Mouse (Mus musculus): ENCODE measurements around the gene Fcmr. TPM values are rescaled to one million over a fixed set of nuclear protein-coding genes. Genes with fewer than 3 reads are reported as not detected.
A peak's percentile ranks its signal among the peaks of the same experiment; 100 is the strongest.

The Fcmr gene
- total and polyA plus RNA-seq, 2 experiments from 2014 or later = 1.9 TPM; not detected in 1

GRCm38 (mm10) chr1:130872912-130873311 lies 7.4 kb downstream of the Fcmr start:
- Histone ChIP-seq H3K4me1 (ENCODE audit: control insufficient read depth, insufficient read depth) (no peaks in the 10 kb centered on the region), H3K9me3 (replicated peaks; ENCODE audit: control insufficient read depth, low read length) (no peaks in the 10 kb centered on the region), H3K4me2 (ENCODE audit: low read depth, low read length) (no peak overlapping the region), H3K9ac (replicated peaks; ENCODE audit: low read depth, low read length) (no peak overlapping the region), H3K36me3 (replicated peaks; ENCODE audit: control insufficient read depth, insufficient read depth, low read length) (no peaks in the 10 kb centered on the region), H3K27me3 (ENCODE audit: control insufficient read depth, insufficient read depth, low read length) (peaks cover 7% of the 10 kb centered on the region), H3K4me3 (ENCODE audit: low read depth, low read length) (no peak overlapping the region), H3K27ac (ENCODE audit: low read depth) (no peak overlapping the region)
- TF ChIP-seq EP300 (IDR thresholded peaks at IDR 0.05; ENCODE audit: low read depth) = no peak
- TF ChIP-seq CTCF (IDR thresholded peaks at IDR 0.05; ENCODE audit: low read depth) = no peak
- WGBS = 90% methylated on average over 2 of the region's 2 CpGs
- DNase-seq (ENCODE audit: low spot score) = no peak
- ATAC-seq (ENCODE audit: insufficient read depth, low read depth) = no peak

- Histone ChIP-seq H3K27ac (ENCODE audit: low read depth) (no peak overlapping the region), H3K27me3 (ENCODE audit: control insufficient read depth, insufficient read depth, low read length) (peaks cover 25% of the 10 kb centered on the region), H3K36me3 (replicated peaks; ENCODE audit: control insufficient read depth, insufficient read depth, low read length) (no peaks in the 10 kb centered on the region), H3K9ac (replicated peaks; ENCODE audit: low read depth, low read length) (no peak overlapping the region), H3K4me2 (ENCODE audit: low read depth, low read length) (no peak overlapping the region), H3K9me3 (replicated peaks; ENCODE audit: control insufficient read depth, low read length) (no peaks in the 10 kb centered on the region), H3K4me3 (ENCODE audit: low read depth, low read length) (no peak overlapping the region), H3K4me1 (ENCODE audit: control insufficient read depth, insufficient read depth) (no peaks in the 10 kb centered on the region)
- WGBS = 36% methylated on average over 3 of the region's 3 CpGs
- TF ChIP-seq CTCF (IDR thresholded peaks at IDR 0.05; ENCODE audit: low read depth) = peak; percentile 78
- no peak for TF ChIP-seq EP300 (IDR thresholded peaks at IDR 0.05; ENCODE audit: low read depth)
- DNase-seq (ENCODE audit: low spot score) (peak; percentile 70), ATAC-seq (ENCODE audit: insufficient read depth, low read depth) (0 out of 2 replicates have a peak, but pooled peaks have one; percentile 41)
Measured at GRCm38 (mm10) chr1:130875139-130875538, 9.7 kb downstream of the Fcmr start.

GRCm38 (mm10) chr1:130875910-130876309 lies 10.4 kb downstream of the Fcmr start:
- no peaks in the 10 kb centered on the region for H3K4me1 ChIP-seq (ENCODE audit: control insufficient read depth, insufficient read depth)
- H3K4me3 ChIP-seq (ENCODE audit: low read depth, low read length) = no peak overlapping the region
- H3K9ac ChIP-seq (replicated peaks; ENCODE audit: low read depth, low read length) = no peak overlapping the region
- peaks cover 27% of the 10 kb centered on the region for H3K27me3 ChIP-seq (ENCODE audit: control insufficient read depth, insufficient read depth, low read length)
- no peaks in the 10 kb centered on the region for H3K9me3 ChIP-seq (replicated peaks; ENCODE audit: control insufficient read depth, low read length)
- ATAC-seq (ENCODE audit: insufficient read depth, low read depth) = no peak
- H3K36me3 ChIP-seq (replicated peaks; ENCODE audit: control insufficient read depth, insufficient read depth, low read length) = no peaks in the 10 kb centered on the region
- no peak overlapping the region for H3K27ac ChIP-seq (ENCODE audit: low read depth)
- H3K4me2 ChIP-seq (ENCODE audit: low read depth, low read length) = no peak overlapping the region
- TF ChIP-seq CTCF (IDR thresholded peaks at IDR 0.05; ENCODE audit: low read depth) = no peak
- no peak for TF ChIP-seq EP300 (IDR thresholded peaks at IDR 0.05; ENCODE audit: low read depth)
- DNase-seq (ENCODE audit: low spot score) = no peak
- WGBS = 54% methylated on average over 3 of the region's 3 CpGs

GRCm38 (mm10) chr1:130876931-130877509 lies 11.6 kb downstream of the Fcmr start:
- 17% methylated on average over 3 of the region's 3 CpGs for WGBS
- ATAC-seq (ENCODE audit: insufficient read depth, low read depth) = no peak
- TF ChIP-seq CTCF (IDR thresholded peaks at IDR 0.05; ENCODE audit: low read depth) (peak; percentile 76), EP300 (IDR thresholded peaks at IDR 0.05; ENCODE audit: low read depth) (no peak)

GRCm38 (mm10) chr1:130877889-130878614 lies 12.6 kb downstream of the Fcmr start:
- H3K9ac ChIP-seq (replicated peaks; ENCODE audit: low read depth, low read length) = no peak overlapping the region
- H3K27ac ChIP-seq (ENCODE audit: low read depth) = no peak overlapping the region
- peak overlapping the region; percentile 44 for H3K4me3 ChIP-seq (ENCODE audit: low read depth, low read length)
- H3K27me3 ChIP-seq (ENCODE audit: control insufficient read depth, insufficient read depth, low read length) = peaks cover 27% of the 10 kb centered on the region
- WGBS = 2% methylated on average over 43 of the region's 43 CpGs
- H3K4me2 ChIP-seq (ENCODE audit: low read depth, low read length) = peak overlapping the region; percentile 65
- no peaks in the 10 kb centered on the region for H3K9me3 ChIP-seq (replicated peaks; ENCODE audit: control insufficient read depth, low read length)
- no peaks in the 10 kb centered on the region for H3K36me3 ChIP-seq (replicated peaks; ENCODE audit: control insufficient read depth, insufficient read depth, low read length)
- DNase-seq (ENCODE audit: low spot score) (no peak), ATAC-seq (ENCODE audit: insufficient read depth, low read depth) (no peak)
- TF ChIP-seq EP300 (IDR thresholded peaks at IDR 0.05; ENCODE audit: low read depth) (no peak), CTCF (IDR thresholded peaks at IDR 0.05; ENCODE audit: low read depth) (no peak)
- H3K4me1 ChIP-seq (ENCODE audit: control insufficient read depth, insufficient read depth) = no peaks in the 10 kb centered on the region

More at GRCm38 (mm10) chr1:130876931-130877509, 11.6 kb downstream of the Fcmr start:
- H3K4me2 ChIP-seq (ENCODE audit: low read depth, low read length) = no peak overlapping the region
- H3K9me3 ChIP-seq (replicated peaks; ENCODE audit: control insufficient read depth, low read length) = no peaks in the 10 kb centered on the region
- peak; percentile 56 for DNase-seq (ENCODE audit: low spot score)
- H3K4me3 ChIP-seq (ENCODE audit: low read depth, low read length) = no peak overlapping the region
- H3K4me1 ChIP-seq (ENCODE audit: control insufficient read depth, insufficient read depth) = no peaks in the 10 kb centered on the region
- peaks cover 27% of the 10 kb centered on the region for H3K27me3 ChIP-seq (ENCODE audit: control insufficient read depth, insufficient read depth, low read length)
- no peaks in the 10 kb centered on the region for H3K36me3 ChIP-seq (replicated peaks; ENCODE audit: control insufficient read depth, insufficient read depth, low read length)
- no peak overlapping the region for H3K27ac ChIP-seq (ENCODE audit: low read depth)
- no peak overlapping the region for H3K9ac ChIP-seq (replicated peaks; ENCODE audit: low read depth, low read length)

Data from heart, postnatal 0 days (tissue).